Mouse (Mus musculus): ENCODE data around the gene Lig4. TPM values are rescaled to one million over a fixed set of nuclear protein-coding genes. Genes with fewer than 3 reads are reported as not detected.

Lig4 gene
- polyA plus RNA-seq (2015; fragmentation: Nextera tagmentation; extraction: Ambion mirVana), result 6.5 and 6.9 TPM in 2 replicates

DNA sequence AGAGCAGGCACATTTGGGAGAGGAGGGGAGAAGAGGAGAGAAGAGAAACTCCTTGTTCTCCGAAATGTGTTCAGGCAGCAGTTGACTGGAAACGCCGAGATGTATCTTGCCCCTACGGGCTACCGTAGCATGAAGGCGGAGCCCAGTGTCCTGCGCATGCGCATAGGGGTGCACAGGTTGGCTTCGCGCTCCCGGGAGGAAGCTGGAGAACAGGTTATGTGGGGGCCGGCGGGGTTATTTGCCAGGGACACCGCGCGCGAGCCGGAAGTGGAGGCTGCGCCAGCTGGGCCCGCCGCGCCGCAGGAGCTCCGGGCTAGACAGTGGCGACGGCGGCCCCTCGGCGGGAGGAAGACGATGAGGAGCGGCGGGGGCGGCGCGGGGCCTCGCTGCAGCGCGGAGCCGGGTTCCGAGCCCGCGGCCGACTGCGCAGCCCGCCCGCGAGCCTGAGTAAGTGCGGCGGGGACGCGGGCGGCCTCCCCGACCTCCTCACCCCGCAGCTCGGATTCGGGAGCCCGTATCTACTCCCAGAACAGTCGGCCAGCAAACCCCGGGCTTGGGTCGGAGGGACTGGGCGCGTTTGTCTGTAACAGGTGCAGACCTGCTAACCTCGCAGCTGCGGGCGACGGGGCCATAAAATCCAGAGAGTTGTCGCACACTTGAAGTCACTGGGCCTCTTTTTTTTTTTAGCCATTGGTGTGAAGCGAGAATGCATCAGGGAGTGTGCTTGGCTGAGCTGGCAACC is at the start of gene Lig4, which contains the start of gene Abhd13:
Gene Lig4, minus strand, starts transcription at position 114 of the 742 bp plus-strand sequence.
Gene Abhd13, plus strand, starts transcription at position 135 of the 742 bp plus-strand sequence.
- Histone ChIP-seq H3K9me3 (no peaks in the 10 kb centered on the region), H3K4me3 (peak within 1 kb of the TSS; percentile 87), H3K27me3 (no peaks in the 10 kb centered on the region), H3K4me2 (replicated peaks) (peak within 1 kb of the TSS; percentile 76), H3K4me1 (peaks cover 31% of the 10 kb centered on the region), H3K27ac (peak within 1 kb of the TSS; percentile 84), H3K9ac (peak within 1 kb of the TSS; percentile 90), H3K36me3 (peaks cover 10% of the 10 kb centered on the region)
- WGBS, result under 1% methylated on average over 67 of the region's 68 CpGs
- ATAC-seq (ENCODE audit: low FRiP score, low read depth), result peak; percentile 71

DNA sequence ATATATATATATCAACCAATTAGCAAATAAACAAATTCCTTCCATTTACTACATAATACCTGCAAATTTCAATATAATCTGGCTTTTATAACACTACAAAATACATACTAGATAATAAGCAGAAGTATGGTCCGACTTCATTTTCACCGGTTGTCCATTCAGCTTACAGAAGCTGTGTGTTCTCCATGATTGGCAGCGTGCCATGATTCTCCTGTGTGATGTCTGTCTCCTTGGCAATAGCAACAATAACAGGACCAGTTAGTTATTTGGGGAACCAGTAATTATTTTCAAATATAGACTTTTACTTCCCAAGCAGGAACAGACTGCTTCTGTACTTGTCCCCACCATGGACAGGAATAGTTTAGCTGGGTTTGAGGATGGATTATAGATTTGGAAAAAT is 39.7 kb upstream of the Lig4 start:
- H3K4me1 ChIP-seq, result peaks cover 4% of the 10 kb centered on the region; the same call in 1 of the 2 replicates
- WGBS, result 75% methylated on average over 3 of the region's 3 CpGs
- no peaks in the 10 kb centered on the region for H3K27me3 ChIP-seq
- ATAC-seq (ENCODE audit: low FRiP score, low read depth), result no peak
- H3K36me3 ChIP-seq, result no peaks in the 10 kb centered on the region
- H3K4me2 ChIP-seq (replicated peaks), result no peak overlapping the region
- H3K9ac ChIP-seq, result no peak overlapping the region
- no peak overlapping the region for H3K4me3 ChIP-seq
- H3K9me3 ChIP-seq, result no peaks in the 10 kb centered on the region
- H3K27ac ChIP-seq, result no peak overlapping the region

DNA sequence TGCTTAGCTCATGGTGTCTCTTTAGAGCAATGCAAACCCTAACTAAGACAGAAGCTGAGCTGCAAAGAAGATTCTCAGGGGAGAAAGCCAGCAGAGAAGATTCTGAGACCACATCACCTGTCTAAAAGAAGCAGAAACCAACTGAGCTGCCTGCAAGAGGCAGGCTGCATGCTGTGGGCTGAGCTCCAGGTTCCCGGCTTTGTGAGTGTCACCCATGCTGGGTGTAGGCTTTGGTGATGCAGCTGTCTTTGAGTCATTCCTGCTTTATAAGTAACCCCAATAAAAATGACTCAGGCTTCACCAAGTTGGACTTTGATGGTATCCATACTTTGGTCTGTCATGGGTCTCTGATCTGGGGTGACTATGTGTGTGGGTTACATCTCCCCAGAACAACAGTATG is 38.8 kb upstream of the Lig4 start:
- Histone ChIP-seq H3K9ac (no peak overlapping the region), H3K27ac (no peak overlapping the region), H3K9me3 (no peaks in the 10 kb centered on the region), H3K4me1 (peaks cover 4% of the 10 kb centered on the region; the same call in 1 of the 2 replicates), H3K36me3 (no peaks in the 10 kb centered on the region), H3K4me3 (no peak overlapping the region), H3K27me3 (no peaks in the 10 kb centered on the region), H3K4me2 (replicated peaks) (no peak overlapping the region)
- ATAC-seq (ENCODE audit: low FRiP score, low read depth), result no peak
- WGBS, result 85% methylated on average over 1 of the region's 1 CpGs

DNA sequence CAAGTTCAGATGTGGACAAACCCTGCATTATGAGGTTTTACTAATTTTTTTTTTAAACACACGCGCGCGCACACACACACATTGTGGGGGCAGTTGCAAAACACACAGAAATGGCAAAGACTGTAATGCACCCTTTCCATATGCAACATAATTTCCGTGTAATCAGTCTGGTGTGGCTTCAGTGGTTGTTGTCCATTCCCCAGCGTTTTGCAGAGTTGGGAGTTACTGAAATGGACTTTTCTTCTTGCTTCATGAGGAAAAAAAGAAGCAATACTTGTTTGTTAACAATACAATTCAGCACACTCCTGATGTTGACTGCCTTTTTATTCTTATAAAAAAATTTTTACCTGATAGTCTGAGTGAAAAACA is 30.2 kb upstream of the Lig4 start:
- 38% methylated on average over 6 of the region's 6 CpGs for WGBS
- Histone ChIP-seq H3K36me3 (no peaks in the 10 kb centered on the region), H3K27ac (no peak overlapping the region), H3K4me3 (peak overlapping the region; percentile 43), H3K4me1 (peaks cover 15% of the 10 kb centered on the region), H3K9me3 (no peaks in the 10 kb centered on the region), H3K4me2 (replicated peaks) (peak overlapping the region; percentile 73), H3K9ac (no peak overlapping the region), H3K27me3 (peaks cover 19% of the 10 kb centered on the region; the same call in 1 of the 2 replicates)
- ATAC-seq (ENCODE audit: low FRiP score, low read depth), result no peak

DNA sequence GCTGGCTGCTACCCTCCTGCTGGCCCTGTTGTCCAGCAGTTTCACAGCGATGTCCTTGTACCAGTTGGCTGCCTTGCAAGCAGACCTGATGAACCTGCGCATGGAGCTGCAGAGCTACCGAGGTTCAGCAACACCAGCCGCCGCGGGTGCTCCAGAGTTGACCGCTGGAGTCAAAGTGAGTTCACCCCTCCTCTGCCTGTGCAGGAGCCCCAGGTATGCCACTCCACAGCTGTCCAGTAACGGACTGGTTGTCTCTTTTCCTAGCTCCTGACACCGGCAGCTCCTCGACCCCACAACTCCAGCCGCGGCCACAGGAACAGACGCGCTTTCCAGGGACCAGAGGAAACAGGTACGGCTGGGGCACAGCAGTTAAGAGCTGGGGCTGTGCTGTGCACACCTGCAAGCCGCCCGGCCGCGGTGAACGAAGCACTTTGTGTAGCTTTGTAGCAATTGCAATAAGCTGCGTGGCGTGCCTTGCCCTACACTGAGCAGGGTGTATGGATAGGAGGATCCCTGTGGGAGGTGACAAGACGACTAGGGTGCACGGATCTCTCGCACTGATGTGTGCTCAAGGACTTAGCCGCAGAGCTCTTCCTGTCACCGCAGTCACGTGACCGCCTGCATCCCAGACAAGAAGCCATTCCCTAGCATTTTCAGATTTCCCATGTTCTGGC is 29.6 kb upstream of the Lig4 start:
- H3K27me3 ChIP-seq, result peaks cover 19% of the 10 kb centered on the region; the same call in 1 of the 2 replicates
- peak overlapping the region; percentile 43 for H3K4me3 ChIP-seq
- H3K4me1 ChIP-seq, result peaks cover 15% of the 10 kb centered on the region
- H3K4me2 ChIP-seq (replicated peaks), result peak overlapping the region; percentile 73
- H3K36me3 ChIP-seq, result no peaks in the 10 kb centered on the region
- WGBS, result 5% methylated on average over 29 of the region's 29 CpGs
- peak; percentile 72; the same call in 1 of the 2 replicates for ATAC-seq (ENCODE audit: low FRiP score, low read depth)
- no peak overlapping the region for H3K27ac ChIP-seq
- no peaks in the 10 kb centered on the region for H3K9me3 ChIP-seq
- H3K9ac ChIP-seq, result peak overlapping the region; percentile 46

DNA sequence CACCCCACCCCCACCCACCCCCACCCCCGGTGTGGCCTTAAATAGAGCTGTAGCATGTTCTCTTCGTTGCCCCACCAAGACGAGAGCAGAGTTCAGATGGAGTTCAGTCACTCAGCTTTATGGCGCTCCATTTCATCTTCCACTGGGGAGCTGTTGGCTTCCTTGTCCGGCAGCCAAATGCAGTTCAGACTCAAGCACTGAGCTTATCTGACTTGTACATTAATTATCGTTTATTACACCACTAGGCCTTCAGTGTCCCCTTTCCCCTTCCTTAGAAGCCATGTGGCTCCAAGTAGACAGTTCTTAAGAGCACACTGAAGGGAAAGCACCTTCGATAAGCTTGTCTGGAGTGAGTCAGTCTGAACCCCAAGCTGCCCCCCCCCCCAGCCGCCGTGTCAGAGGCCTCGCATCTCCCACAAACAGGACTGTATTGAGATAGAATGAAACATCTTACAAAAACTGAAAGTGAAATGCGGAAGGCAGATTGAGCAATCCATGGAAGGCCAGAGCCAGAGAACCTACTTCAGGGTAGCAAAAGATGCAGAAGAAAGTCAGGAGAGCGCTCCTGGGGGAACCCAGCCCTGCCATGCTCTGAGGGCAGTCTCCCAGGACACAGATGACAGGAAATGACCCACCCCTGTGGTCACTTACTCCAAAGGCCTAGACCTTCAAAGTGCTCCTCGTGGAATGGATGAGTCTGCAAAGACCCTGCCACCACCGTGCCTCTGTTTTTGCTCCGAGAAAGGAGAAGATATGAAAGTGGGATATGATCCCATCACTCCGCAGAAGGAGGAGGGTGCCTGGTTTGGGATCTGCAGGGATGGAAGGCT is 28.9 kb upstream of the Lig4 start, which contains the start of gene Tnfsf13b:
Gene Tnfsf13b, plus strand, starts transcription at position 312 of the 830 bp plus-strand sequence.
- Histone ChIP-seq H3K27ac (peak within 1 kb of the TSS; percentile 15; the same call in 1 of the 2 replicates), H3K4me3 (peak within 1 kb of the TSS; percentile 43), H3K4me2 (replicated peaks) (peak within 1 kb of the TSS; percentile 73), H3K27me3 (peaks cover 19% of the 10 kb centered on the region; the same call in 1 of the 2 replicates), H3K36me3 (no peaks in the 10 kb centered on the region), H3K4me1 (peaks cover 15% of the 10 kb centered on the region), H3K9me3 (no peaks in the 10 kb centered on the region), H3K9ac (peak within 1 kb of the TSS; percentile 46)
- peak; percentile 88 for ATAC-seq (ENCODE audit: low FRiP score, low read depth)
- 49% methylated on average over 16 of the region's 16 CpGs for WGBS

DNA sequence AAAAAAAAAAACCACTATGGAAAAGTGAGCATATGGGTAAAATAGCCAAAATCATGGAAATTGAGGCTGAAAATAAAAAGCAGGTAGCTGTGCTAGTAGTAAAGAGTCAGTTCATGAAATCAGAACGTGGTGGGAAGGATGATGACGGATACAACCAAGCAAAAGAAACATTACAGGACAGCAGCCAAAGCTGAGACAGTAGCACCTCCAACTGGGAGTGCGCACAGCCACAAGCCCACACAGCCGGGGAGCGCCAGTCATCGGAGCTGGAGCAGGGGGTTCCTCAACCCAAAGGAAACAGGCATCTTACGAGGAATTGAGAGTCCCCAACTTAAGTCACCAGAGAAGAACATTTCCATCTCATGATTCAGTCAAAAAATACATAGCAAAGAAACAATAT is 26.6 kb upstream of the Lig4 start:
- Histone ChIP-seq H3K4me2 (replicated peaks) (no peak overlapping the region), H3K9me3 (no peaks in the 10 kb centered on the region), H3K4me1 (peaks cover 15% of the 10 kb centered on the region), H3K27me3 (peaks cover 19% of the 10 kb centered on the region; the same call in 1 of the 2 replicates), H3K9ac (no peak overlapping the region), H3K27ac (no peak overlapping the region), H3K4me3 (no peak overlapping the region), H3K36me3 (no peaks in the 10 kb centered on the region)
- no peak for ATAC-seq (ENCODE audit: low FRiP score, low read depth)
- WGBS, result 72% methylated on average over 7 of the region's 7 CpGs

DNA sequence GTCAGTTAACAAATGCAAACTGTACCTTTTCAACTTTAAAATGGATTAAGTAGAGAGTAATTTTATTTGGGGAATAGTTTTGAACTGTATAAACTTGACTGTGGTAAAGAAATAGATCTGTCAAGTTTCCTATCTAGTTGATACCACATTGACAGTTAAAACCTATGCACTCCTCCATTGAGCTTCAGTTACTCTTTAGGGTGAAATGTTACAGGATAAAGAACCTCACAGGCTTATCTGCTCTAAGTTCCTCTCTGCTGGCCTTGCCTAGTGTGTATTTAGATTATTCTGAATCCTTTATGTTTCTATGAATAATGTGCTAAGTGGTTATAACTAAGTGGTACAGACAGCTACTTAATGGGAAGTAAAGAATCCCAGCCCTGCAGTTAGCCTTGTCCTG is 2.7 kb upstream of the Lig4 start:
- ATAC-seq (ENCODE audit: low FRiP score, low read depth), result no peak
- Histone ChIP-seq H3K9me3 (no peaks in the 10 kb centered on the region), H3K4me1 (peaks cover 27% of the 10 kb centered on the region)

DNA sequence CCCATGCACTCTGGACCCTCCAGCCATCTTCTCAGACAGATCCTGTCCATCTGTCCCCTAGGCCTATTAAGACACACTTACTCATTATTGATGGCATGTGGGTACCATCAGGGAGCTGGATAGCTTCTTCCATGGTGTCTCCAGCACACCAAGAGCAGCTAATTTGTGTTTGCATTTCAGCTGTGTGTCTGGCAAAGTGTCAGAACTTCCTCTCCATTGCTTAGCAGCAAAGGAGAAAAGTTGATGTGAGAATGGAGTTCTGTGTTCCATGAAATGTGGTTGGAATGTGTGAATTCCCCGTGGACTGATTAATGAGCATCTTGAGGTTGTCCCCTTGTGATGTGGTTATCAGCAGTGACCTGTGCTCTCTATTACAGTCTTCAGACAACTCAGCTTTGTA is 2.3 kb upstream of the Lig4 start:
- ATAC-seq (ENCODE audit: low FRiP score, low read depth), result no peak
- Histone ChIP-seq H3K27ac (no peak overlapping the region), H3K4me3 (no peak overlapping the region), H3K9me3 (no peaks in the 10 kb centered on the region), H3K36me3 (peaks cover 14% of the 10 kb centered on the region), H3K4me2 (replicated peaks) (peak overlapping the region; percentile 7; the same call in 1 of the 2 replicates), H3K4me1 (peaks cover 31% of the 10 kb centered on the region), H3K27me3 (no peaks in the 10 kb centered on the region), H3K9ac (no peak overlapping the region)
- WGBS, result 76% methylated on average over 1 of the region's 1 CpGs

More for the DNA sequence above, 2.7 kb upstream of the Lig4 start:
- H3K36me3 ChIP-seq, result peaks cover 14% of the 10 kb centered on the region
- no peak overlapping the region for H3K27ac ChIP-seq
- H3K9ac ChIP-seq, result no peak overlapping the region
- no peaks in the 10 kb centered on the region for H3K27me3 ChIP-seq
- H3K4me2 ChIP-seq (replicated peaks), result no peak overlapping the region
- H3K4me3 ChIP-seq, result no peak overlapping the region

DNA sequence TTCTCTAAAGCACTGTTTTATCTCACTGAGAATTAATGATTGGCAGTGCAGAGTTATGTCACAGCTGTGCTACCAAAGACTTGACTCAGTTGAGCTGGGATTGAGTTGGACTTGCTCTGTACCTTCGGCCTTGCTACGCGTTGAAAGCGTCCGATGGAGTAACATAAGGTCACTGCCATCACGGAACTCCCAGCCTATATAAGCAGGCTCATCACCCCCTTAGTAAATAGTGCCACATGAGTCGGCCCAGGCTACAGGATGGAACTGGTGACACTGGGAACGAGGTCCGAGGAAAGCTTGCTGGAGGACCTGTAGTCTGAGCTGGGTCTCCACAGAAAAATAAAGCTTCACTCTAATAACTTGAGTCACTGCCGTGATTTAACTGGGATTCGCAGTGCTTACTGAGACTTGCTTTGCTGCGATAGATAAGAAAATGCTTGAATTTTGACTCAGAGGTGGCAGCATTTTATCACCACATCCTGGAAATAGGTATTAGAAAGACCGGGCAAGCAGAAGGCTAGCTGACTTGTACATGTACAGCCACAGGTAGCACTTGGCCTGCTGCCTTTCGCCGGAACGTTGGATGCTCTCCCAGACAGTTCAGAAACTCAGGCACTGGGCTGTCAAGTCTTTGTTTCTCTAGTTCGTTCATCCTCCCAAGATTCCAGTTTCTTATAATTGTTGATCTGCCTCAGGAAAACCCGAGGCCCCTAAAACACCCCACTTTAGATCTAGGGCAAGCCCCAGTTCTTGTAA is 1.2 kb upstream of the Lig4 start:
- peak overlapping the region; percentile 76 for H3K4me2 ChIP-seq (replicated peaks)
- no peaks in the 10 kb centered on the region for H3K27me3 ChIP-seq
- peak overlapping the region; percentile 90 for H3K9ac ChIP-seq
- peak overlapping the region; percentile 87 for H3K4me3 ChIP-seq
- peaks cover 10% of the 10 kb centered on the region for H3K36me3 ChIP-seq
- H3K27ac ChIP-seq, result no peak overlapping the region
- no peak for ATAC-seq (ENCODE audit: low FRiP score, low read depth)
- no peaks in the 10 kb centered on the region for H3K9me3 ChIP-seq
- H3K4me1 ChIP-seq, result peaks cover 31% of the 10 kb centered on the region
- WGBS, result 60% methylated on average over 18 of the region's 18 CpGs

DNA sequence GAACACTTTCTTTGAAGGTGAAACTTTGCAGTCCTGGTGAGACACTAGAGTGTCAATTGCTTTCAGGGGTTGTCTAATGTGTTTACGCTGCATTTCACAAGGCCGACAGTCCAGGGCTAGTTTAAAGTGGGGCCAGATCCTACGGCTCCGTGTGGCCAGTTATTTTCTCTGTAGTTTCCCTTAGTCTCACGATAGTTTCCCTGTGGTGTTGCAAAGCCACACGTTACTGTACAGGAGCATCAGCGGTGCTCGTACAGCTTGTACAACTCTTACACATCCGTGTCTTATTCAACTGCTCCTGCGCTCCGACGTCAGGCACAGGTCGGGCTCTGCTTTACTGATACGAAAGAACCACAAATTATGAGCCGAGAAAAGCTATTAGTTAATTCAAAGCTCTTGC is 470 bp downstream of the Lig4 start:
- H3K9ac ChIP-seq, result peak overlapping the region; percentile 90
- peaks cover 31% of the 10 kb centered on the region for H3K4me1 ChIP-seq
- no peaks in the 10 kb centered on the region for H3K27me3 ChIP-seq
- ATAC-seq (ENCODE audit: low FRiP score, low read depth), result no peak
- H3K9me3 ChIP-seq, result no peaks in the 10 kb centered on the region
- H3K36me3 ChIP-seq, result peaks cover 16% of the 10 kb centered on the region
- H3K27ac ChIP-seq, result peak overlapping the region; percentile 84; the same call in 1 of the 2 replicates
- H3K4me3 ChIP-seq, result peak overlapping the region; percentile 87
- H3K4me2 ChIP-seq (replicated peaks), result peak overlapping the region; percentile 76
- 36% methylated on average over 15 of the region's 15 CpGs for WGBS

Data from limb, embryonic 13.5 days (tissue).